Mouse (Mus musculus): ENCODE data around the gene Uqcrh.

- TF ChIP-seq CTCF (conservative IDR thresholded peaks at IDR 0.05; ENCODE audit: insufficient read depth, insufficient read length, low read depth, low read length) (no peak), POLR2A (IDR thresholded peaks at IDR 0.05; ENCODE audit: low read depth, low read length) (no peak)
Measured at GRCm38 (mm10) chr4:116100959-116101358, 26.1 kb upstream of the Uqcrh start.
